Mouse (Mus musculus) kidney, adult 18-20 months (tissue): ENCODE measurements around the gene Jhy.

Experiments used
- DNase-seq: peaks from one replicate; pipeline ENCODE4 v3.0.0; 2021

The Jhy gene

DNA sequence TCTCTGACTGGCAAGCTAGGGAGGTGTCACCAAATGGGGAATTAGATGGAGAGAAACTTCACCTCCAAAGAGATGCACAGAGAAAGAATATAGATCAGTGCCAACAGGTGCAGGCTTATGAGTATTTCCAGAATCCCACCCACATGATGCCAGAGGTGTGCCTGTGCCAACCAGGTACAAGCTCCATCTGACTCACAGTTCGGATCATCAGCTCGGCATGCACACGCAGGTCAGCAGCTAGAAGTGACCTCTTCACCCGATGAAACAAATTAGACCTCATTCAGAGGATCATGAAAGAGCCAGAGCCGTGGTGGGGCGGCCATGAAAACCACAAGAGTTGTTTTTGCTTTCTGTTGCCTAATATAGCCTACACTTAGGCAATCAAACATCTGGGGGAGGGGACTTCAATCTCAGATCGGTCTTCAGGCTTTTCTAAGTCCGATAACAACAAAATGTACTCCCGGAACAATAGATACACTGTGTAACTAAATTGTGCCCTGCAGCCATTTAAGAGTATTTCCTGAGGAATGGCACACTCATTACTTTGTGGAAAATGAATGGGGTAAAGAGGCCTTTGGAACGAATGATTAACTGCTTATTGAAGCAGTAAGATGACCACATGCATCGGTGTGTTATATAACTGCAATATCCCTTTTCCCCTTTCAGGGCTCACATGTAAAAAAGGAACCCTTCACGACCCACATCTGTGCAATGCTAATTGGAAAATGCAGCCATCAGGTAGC, 45.9 kb downstream of the Jhy start:
- no peak for DNase-seq

GRCm38 (mm10) chr9:40908915-40909314, 55.0 kb downstream of the Jhy start:
- DNase-seq: no peak

DNA sequence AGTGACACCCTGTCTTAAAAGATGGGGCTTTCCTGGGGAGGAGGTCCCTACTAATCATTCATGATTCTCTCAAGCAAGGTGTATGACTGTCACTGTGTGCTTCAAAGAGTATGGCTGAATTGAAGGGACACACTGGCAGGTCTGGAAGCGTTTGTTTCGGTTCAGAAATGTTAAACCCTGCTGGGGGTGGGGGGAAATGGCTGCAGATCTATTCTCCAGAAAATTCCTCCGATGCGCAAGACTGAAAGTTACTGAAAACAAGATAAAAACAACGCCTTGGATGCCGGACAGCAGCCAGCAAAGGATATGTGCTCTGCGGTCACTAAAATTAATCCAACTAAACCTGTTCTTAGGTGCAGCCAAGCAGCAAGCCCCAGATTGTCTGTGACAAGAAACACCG, 55.5 kb downstream of the Jhy start:
- no peak for DNase-seq

DNA sequence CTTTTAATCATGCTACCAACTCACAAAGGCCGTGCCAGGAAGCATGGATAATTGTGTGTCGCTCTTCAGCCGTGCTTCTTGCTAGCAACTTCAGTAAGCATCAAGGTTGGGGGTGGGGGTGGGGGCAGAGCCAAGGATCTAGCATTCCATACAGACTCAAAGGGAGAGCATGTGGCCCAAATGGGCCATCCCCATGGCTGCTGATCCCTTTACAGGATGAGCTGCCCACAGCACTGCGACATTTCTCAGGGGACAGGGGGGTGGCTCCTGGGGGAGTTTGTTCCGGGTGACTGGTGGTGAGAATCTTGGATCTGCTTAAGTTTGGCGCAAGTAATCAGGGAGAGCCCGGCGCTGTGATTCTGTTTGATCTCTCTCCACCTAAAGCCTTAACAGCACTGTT, 56.5 kb downstream of the Jhy start:
- no peak for DNase-seq

DNA sequence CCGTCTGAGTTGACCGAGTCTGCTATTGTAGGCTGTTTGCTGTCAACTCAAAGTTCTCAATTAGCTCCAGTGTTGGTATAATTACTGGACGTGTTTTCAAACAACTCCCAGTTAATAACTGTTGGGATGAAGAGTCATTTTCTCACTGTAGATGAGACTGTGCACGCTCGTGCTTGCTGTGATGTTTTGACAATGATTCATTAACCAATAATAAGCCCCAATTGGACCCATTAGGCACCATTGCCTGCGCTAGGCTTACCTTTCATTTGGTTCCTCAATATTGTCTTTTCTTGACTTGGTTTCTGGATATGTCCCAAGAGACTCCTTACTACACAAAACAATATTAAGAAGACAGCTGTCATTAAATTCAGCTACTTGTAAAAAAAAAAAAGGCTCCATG, 71.5 kb downstream of the Jhy start:
- no peak for DNase-seq

DNA sequence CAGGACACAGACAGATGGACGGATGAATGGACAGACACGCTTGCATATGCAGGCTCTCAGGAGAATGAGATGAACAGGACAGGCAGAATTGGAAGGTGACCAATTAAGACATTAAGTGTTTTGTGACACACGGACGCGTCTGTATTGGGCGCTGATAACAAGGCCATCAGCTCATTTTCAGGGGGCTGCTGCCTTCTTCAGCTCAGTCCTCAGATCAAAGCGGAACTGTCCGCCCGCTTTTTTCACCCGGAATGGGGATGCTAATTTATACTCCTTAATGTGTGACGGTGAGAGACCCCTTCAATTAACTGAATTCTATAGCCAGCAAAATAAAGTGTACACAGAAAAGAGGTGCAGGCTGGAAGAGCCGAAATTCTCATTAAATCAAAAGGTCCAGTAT, 74.5 kb downstream of the Jhy start:
- DNase-seq: no peak

DNA sequence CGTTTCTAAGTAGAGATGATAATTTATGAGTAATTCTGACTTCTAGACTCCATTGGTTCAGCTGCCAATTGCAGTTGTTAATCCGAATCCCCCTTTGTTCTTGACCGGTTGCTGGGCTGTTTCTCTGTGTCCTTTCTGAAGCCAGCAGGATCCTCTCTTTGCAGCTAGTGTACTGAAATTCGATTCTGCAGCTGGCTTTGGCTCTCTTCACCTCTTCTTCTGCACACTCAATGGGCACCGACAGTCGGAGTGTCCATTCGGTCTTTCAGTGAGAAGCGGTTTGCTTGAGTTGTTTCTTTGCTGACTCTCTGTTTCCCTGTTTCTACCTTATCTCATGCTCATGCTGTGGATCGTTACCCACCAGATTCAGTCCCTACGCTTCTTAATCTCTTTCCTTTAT, 78.2 kb downstream of the Jhy start:
- DNase-seq: no peak

GRCm38 (mm10) chr9:40878998-40879397, 84.9 kb downstream of the Jhy start:
- no peak for DNase-seq

- no peak for DNase-seq
Measured at GRCm38 (mm10) chr9:40878291-40878945, 85.5 kb downstream of the Jhy start.

- no peak for DNase-seq
Measured at GRCm38 (mm10) chr9:40877881-40878235, 86.1 kb downstream of the Jhy start.

DNA sequence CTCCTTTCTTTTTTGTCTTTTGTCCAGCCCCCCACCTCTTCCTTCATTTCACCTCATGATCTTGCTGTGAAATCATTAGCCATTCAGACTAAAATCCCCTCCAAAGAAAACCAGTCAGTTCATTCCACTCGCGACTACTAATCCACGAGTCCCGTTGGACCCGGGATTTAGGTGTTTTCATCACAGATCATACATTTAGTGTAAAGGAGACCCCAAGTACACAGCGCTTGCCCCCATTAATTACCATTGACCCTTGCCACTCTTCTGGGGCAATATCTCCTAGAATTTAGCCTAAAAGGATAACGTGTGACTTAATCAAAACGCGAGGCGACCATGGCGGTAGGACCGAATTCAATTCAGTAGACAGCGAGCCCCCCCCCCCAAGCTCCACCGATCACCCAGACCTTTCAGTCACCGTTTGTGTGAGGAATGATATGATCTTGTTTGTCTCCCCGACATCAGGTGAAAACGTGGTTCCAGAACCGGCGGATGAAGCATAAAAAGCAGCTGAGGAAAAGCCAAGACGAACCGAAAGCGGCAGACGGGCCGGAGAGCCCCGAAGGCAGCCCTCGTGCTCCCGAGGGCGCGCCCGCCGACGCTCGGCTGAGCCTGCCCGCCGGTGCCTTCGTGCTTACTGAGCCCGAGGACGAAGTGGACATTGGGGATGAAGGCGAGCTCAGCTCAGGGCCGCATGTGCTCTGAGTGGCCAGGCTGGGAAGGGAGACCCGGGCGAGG, 86.6 kb downstream of the Jhy start:
- DNase-seq: no peak

DNA sequence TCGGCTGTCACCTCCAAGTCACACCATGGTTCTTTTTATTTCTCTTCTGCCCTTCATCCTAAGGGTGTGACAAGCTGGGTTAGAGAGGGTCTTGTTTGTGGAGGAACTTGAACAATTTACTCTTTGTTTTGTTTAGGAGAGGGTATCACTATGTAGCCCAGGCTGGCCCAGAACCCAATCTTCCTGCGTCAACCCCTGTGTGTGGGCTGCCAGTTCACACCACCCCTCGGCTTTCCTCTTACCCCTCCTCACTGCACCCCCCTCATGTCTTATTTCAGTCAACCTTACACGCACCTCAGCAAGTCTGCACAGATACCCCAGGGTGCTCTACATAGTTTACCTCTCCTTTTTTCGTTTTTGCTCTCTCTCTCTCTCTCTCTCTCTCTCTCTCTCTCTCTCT, 87.2 kb downstream of the Jhy start:
- no peak for DNase-seq

GRCm38 (mm10) chr9:40876164-40876563, 87.8 kb downstream of the Jhy start:
- DNase-seq: no peak

GRCm38 (mm10) chr9:40875431-40875830, 88.5 kb downstream of the Jhy start:
- DNase-seq: no peak

GRCm38 (mm10) chr9:40874961-40875360, 89.0 kb downstream of the Jhy start:
- no peak for DNase-seq

DNA sequence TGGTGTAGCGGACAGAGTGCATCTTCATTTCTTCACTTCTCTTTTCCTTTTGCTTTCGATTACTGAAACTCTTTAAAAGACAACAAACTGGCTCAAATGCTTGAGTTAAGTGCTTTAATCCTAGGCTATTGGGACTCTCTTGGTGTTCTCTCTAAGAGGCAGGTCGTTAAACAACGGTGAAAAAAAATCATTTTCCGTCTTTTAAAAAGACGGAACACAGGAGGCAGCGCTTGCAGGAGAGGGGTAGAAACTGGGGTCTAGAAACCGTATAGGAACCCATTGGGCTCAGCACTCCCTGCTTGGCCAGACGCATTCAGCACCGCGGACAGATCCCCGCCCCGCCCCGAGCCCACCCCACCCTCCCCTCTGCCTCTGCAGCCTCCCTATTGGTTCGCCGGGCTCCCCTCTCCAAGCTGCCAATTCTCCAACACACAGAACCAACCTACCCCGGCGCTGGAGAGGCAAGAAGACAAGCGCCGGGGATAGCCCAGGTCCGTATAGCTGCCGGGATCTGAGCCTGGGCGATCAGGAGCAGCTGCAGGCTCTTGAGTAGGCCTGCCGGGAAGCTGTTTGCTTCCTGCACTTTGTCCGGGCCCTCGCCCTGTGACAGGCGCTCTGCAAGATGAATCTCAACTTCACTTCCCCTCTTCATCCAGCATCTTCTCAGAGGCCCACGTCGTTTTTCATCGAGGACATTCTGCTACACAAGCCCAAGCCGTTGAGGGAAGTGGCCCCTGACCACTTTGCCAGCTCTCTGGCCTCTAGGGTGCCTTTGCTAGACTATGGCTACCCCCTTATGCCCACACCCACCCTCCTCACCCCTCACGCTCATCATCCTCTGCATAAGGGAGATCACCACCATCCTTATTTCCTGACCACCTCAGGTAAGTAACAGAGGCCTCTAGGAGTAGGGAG, 90.1 kb downstream of the Jhy start, which contains the start of gene Bsx:
Bsx (plus strand) TSS at position 572 of the 915 bp plus-strand sequence.
- DNase-seq: peak; percentile 12

DNA sequence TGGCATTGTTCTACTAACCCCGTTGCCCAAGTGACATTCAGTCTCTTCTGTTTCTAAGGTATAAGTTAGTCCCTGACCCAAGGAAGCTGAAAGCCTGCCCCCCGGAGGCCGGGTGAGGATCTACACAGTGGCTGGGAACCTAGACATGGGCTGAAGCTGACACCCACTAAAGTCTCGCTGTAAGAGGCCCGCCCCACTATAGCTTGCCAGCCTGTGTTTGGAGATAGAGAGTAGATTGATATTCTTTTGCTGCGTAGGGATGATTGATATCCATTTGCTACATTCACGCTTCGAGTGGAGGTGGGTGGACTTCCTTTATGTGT, 91.8 kb downstream of the Jhy start:
- DNase-seq: peak; percentile 19

DNA sequence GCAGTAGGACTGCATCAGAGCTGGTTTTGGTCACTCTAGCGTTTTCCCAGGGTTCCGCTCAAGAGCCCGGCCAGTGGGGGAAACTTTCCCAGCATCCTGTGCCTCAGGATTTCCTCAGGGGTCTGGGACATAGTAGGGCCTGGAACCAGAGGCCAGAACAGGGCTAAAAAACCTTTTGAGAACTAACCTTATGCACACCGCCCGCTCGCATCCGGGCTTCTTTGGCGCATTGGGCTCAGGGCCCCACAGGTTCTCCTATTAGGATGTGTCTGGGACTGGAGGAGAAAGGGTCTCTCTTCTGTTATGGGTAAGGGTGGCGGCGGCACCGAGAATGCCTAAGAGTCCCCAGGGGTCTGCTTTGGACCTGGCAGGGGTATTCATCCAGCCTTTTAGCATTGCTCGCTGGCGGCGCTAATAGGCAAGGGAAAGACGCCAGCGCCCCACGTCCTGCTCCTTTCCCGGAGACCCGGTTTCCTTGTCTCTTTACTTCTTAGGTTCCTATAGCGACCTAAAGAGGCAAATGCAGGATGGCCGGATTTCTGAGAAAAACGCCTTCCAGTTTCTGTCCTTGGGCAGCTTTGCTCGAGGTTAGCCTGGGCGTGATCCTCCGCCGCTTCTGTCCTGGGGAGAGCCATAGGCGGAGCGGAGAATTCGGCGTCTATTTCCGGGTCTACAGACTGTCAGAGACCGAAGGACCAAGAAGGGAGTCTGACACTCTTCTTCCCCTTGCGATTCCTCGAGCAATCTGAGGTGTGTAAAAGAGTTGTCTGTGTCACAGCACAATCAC, 92.4 kb downstream of the Jhy start:
- DNase-seq: no peak

GRCm38 (mm10) chr9:40870331-40870730, 93.6 kb downstream of the Jhy start:
- DNase-seq: no peak

DNA sequence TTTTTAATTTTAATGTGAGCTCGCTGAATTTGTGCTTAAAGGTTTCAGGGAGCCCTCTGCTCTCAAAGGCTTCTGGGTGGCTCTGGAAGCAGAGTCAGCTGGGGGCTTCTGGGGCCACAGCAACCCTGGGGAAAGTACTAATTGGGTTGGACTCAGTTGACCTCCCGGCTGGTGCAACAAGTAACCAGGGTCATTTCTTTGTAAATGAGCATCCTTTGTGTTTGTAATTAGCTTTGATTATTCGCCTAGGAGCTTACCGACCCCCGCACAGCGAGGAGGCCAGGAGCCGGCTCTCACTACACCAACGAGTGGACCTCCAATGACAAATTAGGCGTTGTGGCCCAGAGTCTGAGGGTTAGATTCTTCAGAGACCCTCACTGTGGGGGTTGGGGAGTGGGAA, 104.7 kb downstream of the Jhy start:
- no peak for DNase-seq

GRCm38 (mm10) chr9:40858461-40859160, 105.3 kb downstream of the Jhy start:
- DNase-seq: no peak

DNA sequence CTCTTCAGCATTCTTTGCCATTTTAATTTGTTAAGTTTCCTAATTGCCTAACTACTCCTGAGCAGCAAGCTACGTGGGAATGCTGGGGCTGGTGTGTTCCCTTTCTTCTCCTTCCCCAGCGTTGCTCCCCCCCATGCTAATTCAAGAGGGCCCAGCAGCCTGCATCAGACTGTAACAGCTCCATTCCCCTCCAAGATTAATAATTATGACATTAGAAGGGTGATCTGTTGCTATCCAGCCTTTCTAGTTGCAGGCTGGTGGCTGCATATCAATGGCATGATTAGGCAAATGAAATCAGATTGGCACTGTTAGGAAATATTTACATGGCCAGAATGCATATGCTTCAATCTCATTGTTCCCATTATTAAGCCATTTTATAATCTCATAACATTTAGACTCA, 112.4 kb downstream of the Jhy start:
- no peak for DNase-seq
